In genomic region chr8:111338370-111339208, GRCm38 (mm10) we compare ENCODE assay signal across 8 mouse cellular contexts. TPM values are rescaled to one million over a fixed set of nuclear protein-coding genes. Genes with fewer than 3 reads are reported as not detected.
DNase-seq lines count a peak whose midpoint lies in the region; ATAC-seq and TF ChIP-seq lines count a peak whose summit lies in the region.

No protein-coding gene starts in this region.

- no peak for TF ChIP-seq CTCF in kidney, adult 2 months (conservative IDR thresholded peaks at IDR 0.05; ENCODE audit: insufficient read depth, insufficient read length, low read depth, low read length)

- peak overlapping the region; percentile 96 for H3K4me2 ChIP-seq in intestine, embryonic 15.5 days (replicated peaks)
- peak overlapping the region; percentile 70 for H3K4me2 ChIP-seq in midbrain, embryonic 15.5 days

- 0 out of 2 replicates have a peak overlapping the region, but pooled peaks have one; percentile 46 for H3K9ac ChIP-seq in intestine, embryonic 15.5 days
- H3K9ac ChIP-seq in midbrain, embryonic 15.5 days = no peak overlapping the region

- peaks cover 2% of the 10 kb centered on the region; the same call in 1 of the 2 replicates for H3K4me1 ChIP-seq in kidney, adult 2 months (ENCODE audit: control insufficient read depth, insufficient read depth, low read length)
- H3K4me1 ChIP-seq in brown adipose tissue, adult 24 weeks (ENCODE audit: control insufficient read depth, insufficient read depth, insufficient read length, low read length) = no peaks in the 10 kb centered on the region
- peaks cover 2% of the 10 kb centered on the region; the same call in 1 of the 2 replicates for H3K4me1 ChIP-seq in intestine, embryonic 15.5 days (replicated peaks)
- peaks cover 10% of the 10 kb centered on the region for H3K4me1 ChIP-seq in midbrain, embryonic 15.5 days

- 0 out of 2 replicates have a peak overlapping the region, but pooled peaks have one; percentile 36 for H3K27ac ChIP-seq in kidney, adult 2 months (ENCODE audit: insufficient read depth, low read depth, low read length)
- H3K27ac ChIP-seq in brown adipose tissue, adult 24 weeks (replicated peaks; ENCODE audit: low read depth, low read length) = peak overlapping the region; percentile 81
- H3K27ac ChIP-seq in intestine, embryonic 15.5 days = no peak overlapping the region
- H3K27ac ChIP-seq in midbrain, embryonic 15.5 days = no peak overlapping the region

- 40% methylated on average over 12 of the region's 12 CpGs for WGBS in kidney, adult 2 months
- WGBS in intestine, embryonic 15.5 days = 40% methylated on average over 12 of the region's 12 CpGs
- 46% methylated on average over 12 of the region's 12 CpGs for WGBS in midbrain, embryonic 15.5 days

- H3K4me3 ChIP-seq in kidney, adult 2 months (ENCODE audit: insufficient read depth, low read depth, low read length) = peak overlapping the region; percentile 74; the same call in 1 of the 2 replicates
- H3K4me3 ChIP-seq in brown adipose tissue, adult 24 weeks (ENCODE audit: insufficient read depth, low read depth, low read length) = peak overlapping the region; percentile 80
- peak overlapping the region; percentile 50 for H3K4me3 ChIP-seq in intestine, embryonic 15.5 days (replicated peaks)
- H3K4me3 ChIP-seq in midbrain, embryonic 15.5 days = peak overlapping the region; percentile 36

- DNase-seq in kidney, adult 2 months = no peak
- no peak for DNase-seq in kidney, adult 8-10 months
- DNase-seq in ovary, postnatal 14 days (ENCODE audit: low spot score) = no peak
- no peak for DNase-seq in right cerebral cortex, adult 2 months (ENCODE audit: low spot score in 2 of 2)
- no peak for DNase-seq in cerebellum, adult 11 months

- no peaks in the 10 kb centered on the region for H3K27me3 ChIP-seq in kidney, adult 2 months (replicated peaks; ENCODE audit: control insufficient read depth, insufficient read depth, low read length)
- H3K27me3 ChIP-seq in intestine, embryonic 15.5 days (replicated peaks) = no peaks in the 10 kb centered on the region
- H3K27me3 ChIP-seq in midbrain, embryonic 15.5 days (replicated peaks) = peaks cover 24% of the 10 kb centered on the region

- H3K36me3 ChIP-seq in kidney, adult 2 months (ENCODE audit: control insufficient read depth, insufficient read depth, low read length) = no peaks in the 10 kb centered on the region
- no peaks in the 10 kb centered on the region for H3K36me3 ChIP-seq in intestine, embryonic 15.5 days
- no peaks in the 10 kb centered on the region for H3K36me3 ChIP-seq in midbrain, embryonic 15.5 days (replicated peaks)

- no peaks in the 10 kb centered on the region for H3K9me3 ChIP-seq in intestine, embryonic 15.5 days
- no peaks in the 10 kb centered on the region for H3K9me3 ChIP-seq in midbrain, embryonic 15.5 days

- no peak for TF ChIP-seq POLR2A in kidney, adult 2 months (IDR thresholded peaks at IDR 0.05; ENCODE audit: low read depth, low read length)

- ATAC-seq in intestine, embryonic 15.5 days = no peak
- no peak for ATAC-seq in midbrain, embryonic 15.5 days (replicated peaks)

RNA-seq across cellular contexts. Expression of gene Mlkl, which starts 0.6 kb away (rescaled TPM):
- 0.73 and 1.5 TPM in 2 replicates for polyA plus RNA-seq in kidney, adult 2 months (2012; rRNA removed)
- 2.7 and 2.8 TPM in 2 replicates for polyA plus RNA-seq in brown adipose tissue, adult 24 weeks (2012; ENCODE audit: insufficient read depth, insufficient read length, missing spikeins)
- 2.7 TPM in 2 replicates for polyA plus RNA-seq in intestine, embryonic 15.5 days (2015; fragmentation: Nextera tagmentation; extraction: Ambion mirVana)
- 0.37 and 0.57 TPM in 2 replicates for polyA plus RNA-seq in midbrain, embryonic 15.5 days (2015; fragmentation: Nextera tagmentation; extraction: Ambion mirVana)

RNA-seq across cellular contexts. Expression of gene Rfwd3, which starts 38.6 kb away (rescaled TPM):
- polyA plus RNA-seq in kidney, adult 2 months (2012; rRNA removed) = 11.3 and 11.6 TPM in 2 replicates
- 7.0 and 9.1 TPM in 2 replicates for polyA plus RNA-seq in brown adipose tissue, adult 24 weeks (2012; ENCODE audit: insufficient read depth, insufficient read length, missing spikeins)
- polyA plus RNA-seq in intestine, embryonic 15.5 days (2015; fragmentation: Nextera tagmentation; extraction: Ambion mirVana) = 49.4 and 50.3 TPM in 2 replicates
- polyA plus RNA-seq in midbrain, embryonic 15.5 days (2015; fragmentation: Nextera tagmentation; extraction: Ambion mirVana) = 23.5 and 24.5 TPM in 2 replicates

RNA-seq across cellular contexts. Expression of gene Fa2h, which starts 55.0 kb away (rescaled TPM):
- 15.3 and 21.0 TPM in 2 replicates for polyA plus RNA-seq in kidney, adult 2 months (2012; rRNA removed)
- polyA plus RNA-seq in brown adipose tissue, adult 24 weeks (2012; ENCODE audit: insufficient read depth, insufficient read length, missing spikeins) = 1.0 TPM in 1 of 2 replicates, not detected in the other
- 0.88 and 1.2 TPM in 2 replicates for polyA plus RNA-seq in intestine, embryonic 15.5 days (2015; fragmentation: Nextera tagmentation; extraction: Ambion mirVana)
- polyA plus RNA-seq in midbrain, embryonic 15.5 days (2015; fragmentation: Nextera tagmentation; extraction: Ambion mirVana) = 0.10 and 0.11 TPM in 2 replicates

Comparison
In these comparisons a context has a peak if more than half of its experiments do, and no peak if none do; other contexts are left out.
1. H3K27ac ChIP-seq: peak in kidney, adult 2 months (single experiment) and brown adipose tissue, adult 24 weeks (single experiment); none in intestine, embryonic 15.5 days (single experiment) and midbrain, embryonic 15.5 days (single experiment).
2. Peak in every context shown above with its lines, with median percentiles within 50 percentile points of each other: H3K4me3 ChIP-seq.